Mouse (Mus musculus) lung, adult 2 months (tissue): Measurements from ENCODE around the gene Col4a1.

Experiments used
- CTCF ChIP-seq: fragments of 200-500 bp; IDR thresholded peaks from 2 replicates; pipeline ENCODE4 v1.5.1; 2011; ENCODE audit warnings: mild to moderate bottlenecking, low read length, control low read depth; ENCODE audit not compliant: insufficient read depth
- POLR2A ChIP-seq: fragments of 200-500 bp; IDR thresholded peaks from 2 replicates; pipeline ENCODE4 v1.6.1; 2011; ENCODE audit warnings: low read depth, mild to moderate bottlenecking, control low read depth, low read length, borderline replicate concordance; ENCODE audit errors: extremely low read depth

DNA sequence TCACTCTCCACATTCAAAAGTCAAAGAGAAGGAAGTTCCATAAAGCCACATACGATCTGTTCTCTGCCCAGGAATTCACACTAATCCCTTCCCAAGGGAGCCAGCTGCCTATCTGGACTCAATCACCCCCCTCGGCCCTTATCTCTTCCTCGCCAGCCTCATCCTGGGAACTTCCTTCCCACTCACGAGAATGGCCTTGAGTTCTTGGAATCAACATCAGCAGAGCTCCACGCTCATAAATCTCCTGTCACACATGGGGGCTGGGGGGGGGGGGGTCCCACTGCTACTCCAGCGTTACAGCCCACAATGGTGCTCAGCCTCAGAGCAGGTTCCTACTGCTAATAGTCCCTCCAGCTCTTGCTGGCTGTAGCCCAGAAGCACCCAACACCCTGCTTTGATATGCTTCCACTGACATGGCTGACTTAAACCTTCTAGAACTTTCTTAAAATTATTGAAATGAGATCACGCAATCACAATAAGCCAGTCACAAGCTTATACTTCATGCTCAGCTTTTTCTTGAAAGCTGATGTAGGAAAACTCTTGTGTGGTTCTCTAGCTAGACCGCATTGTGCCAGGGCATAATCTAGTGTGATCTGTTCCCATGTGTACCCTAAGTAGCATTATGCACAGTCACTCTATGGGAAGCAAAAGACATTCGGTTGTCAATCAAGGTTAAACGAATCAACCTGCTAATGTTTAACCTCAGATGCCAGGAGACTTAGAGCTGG, 78.3 kb downstream of the Col4a1 start:
- no peak for TF ChIP-seq POLR2A
- TF ChIP-seq CTCF: no peak
